In the genomic region with DNA sequence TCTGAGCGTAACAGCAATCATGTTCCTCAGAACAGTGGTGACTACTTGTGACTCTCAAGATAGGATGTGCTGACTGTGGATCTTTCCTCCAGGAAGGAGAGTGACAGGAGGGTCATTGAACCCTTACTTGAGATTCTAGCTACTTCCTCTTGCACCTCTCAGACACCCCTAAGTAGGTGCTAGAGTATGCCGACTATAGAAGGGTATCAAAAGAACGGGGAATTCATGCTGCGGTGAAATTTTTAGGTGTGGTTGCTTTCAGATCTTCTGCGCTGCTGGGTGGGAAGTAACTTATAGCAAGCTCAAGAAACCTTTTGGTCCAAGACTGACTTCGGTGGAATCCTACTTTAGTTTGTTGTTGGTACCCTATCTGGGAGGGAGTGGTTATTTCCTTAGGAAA, we compare ENCODE assay signal across 8 mouse cellular contexts. TPM values are rescaled to one million over a fixed set of nuclear protein-coding genes. Genes with fewer than 3 reads are reported as not detected.
A peak's percentile ranks its signal among the peaks of the same experiment; 100 is the strongest.
DNase-seq lines count a peak whose midpoint lies in the region; ATAC-seq and TF ChIP-seq lines count a peak whose summit lies in the region.

No protein-coding gene starts in this region.

- 70% methylated on average over 6 of the region's 6 CpGs for WGBS in liver, adult 2 months

- TF ChIP-seq CTCF in left cerebral cortex, adult 2 months (IDR thresholded peaks at IDR 0.05): no peak
- no peak for TF ChIP-seq CTCF in liver, adult 2 months (IDR thresholded peaks at IDR 0.05; ENCODE audit: low read depth, low read length)

- peaks cover 19% of the 10 kb centered on the region; the same call in 1 of the 2 replicates for H3K79me2 ChIP-seq in liver, adult 2 months (ENCODE audit: control insufficient read depth, insufficient read depth, low read length)

- no peak overlapping the region; the same call in 1 of the 2 replicates for H3K4me3 ChIP-seq in left cerebral cortex, adult 2 months
- H3K4me3 ChIP-seq in liver, adult 2 months (ENCODE audit: insufficient read depth, low read depth, low read length): no peak overlapping the region

- H3K4me1 ChIP-seq in liver, adult 2 months (ENCODE audit: control insufficient read depth, insufficient read depth, low read length): peaks cover 16% of the 10 kb centered on the region

- H3K9ac ChIP-seq in liver, adult 2 months (ENCODE audit: low read depth, low read length): no peak overlapping the region

- DNase-seq in left cerebral cortex, adult 2 months (ENCODE audit: extremely low spot score in 1 of 2, low spot score in 2 of 2): no peak
- no peak for DNase-seq in left cerebral cortex, adult 8-10 months (ENCODE audit: low spot score in 2 of 2)
- DNase-seq in c-Kit-negative CD71-positive TER-119-positive erythroid progenitor cells, embryonic 14.5 days (ENCODE audit: low read depth, low spot score): peak; percentile 41
- peak; percentile 48 for DNase-seq in liver, adult 2 months (ENCODE audit: extremely low read depth, low read depth, low spot score)
- DNase-seq in spleen, postnatal 36 days (ENCODE audit: low spot score in 2 of 2): peak; percentile 81 to 86
- no peak for DNase-seq in frontal cortex, adult 2 months (ENCODE audit: extremely low spot score in 1 of 2, low spot score in 1 of 2)
- no peak for DNase-seq in gastrocnemius, postnatal 25 days

- no peaks in the 10 kb centered on the region for H3K36me3 ChIP-seq in liver, adult 2 months (ENCODE audit: control insufficient read depth, insufficient read depth, low read length)

- no peak for TF ChIP-seq POLR2A in liver, adult 2 months (IDR thresholded peaks at IDR 0.05; ENCODE audit: extremely low read depth, insufficient read depth, low read length)

- H3K27ac ChIP-seq in left cerebral cortex, adult 2 months: peak overlapping the region; percentile 98; the same call in 1 of the 2 replicates
- H3K27ac ChIP-seq in liver, adult 2 months (replicated peaks; ENCODE audit: insufficient read depth, low read depth, low read length): peak overlapping the region; percentile 86; the same call in 1 of the 2 replicates

- no peaks in the 10 kb centered on the region for H3K27me3 ChIP-seq in liver, adult 2 months (ENCODE audit: control insufficient read depth, insufficient read depth, low read length)

- intact Hi-C loops in left cerebral cortex, adult 2 months (cut with DNase I): loop anchor here (2.0 kb wide), 1 partner anchor 351 kb away; no protein-coding TSS in a partner anchor

- no peak for ATAC-seq in cerebellum, adult (ENCODE audit: insufficient number of reproducible peaks, low FRiP score, low TSS enrichment)

RNA-seq across cellular contexts. Expression of a gene that starts 53.9 kb away (rescaled TPM):
- 100 to 1,000 TPM; 217 to 235 TPM for total RNA-seq in left cerebral cortex, adult 2 months (2021)
- 100 to 1,000 TPM; 239 to 271 (median 254) TPM for total RNA-seq in left cerebral cortex, adult 8-10 months (2022)
- 87.7 and 99.9 TPM in 2 replicates for total RNA-seq in liver, adult 2 months (2014; rRNA removed)
- 34.7 and 40.3 TPM in 2 replicates for polyA plus RNA-seq in liver, adult 2 months (2012; rRNA removed)
- polyA plus RNA-seq in frontal cortex, adult 2 months (2012; rRNA removed): 123 and 127 TPM in 2 replicates
- total RNA-seq in gastrocnemius, postnatal 25 days (2021): 10 to 100 TPM; 23.3 to 28.9 TPM

Comparison
In these comparisons a context has a peak if more than half of its experiments do, and no peak if none do; other contexts are left out.
1. DNase-seq: peak in c-Kit-negative CD71-positive TER-119-positive erythroid progenitor cells, embryonic 14.5 days (single experiment), liver, adult 2 months (single experiment) and spleen, postnatal 36 days (2 of 2); none in left cerebral cortex, adult 2 months (0 of 2), left cerebral cortex, adult 8-10 months (0 of 2), frontal cortex, adult 2 months (0 of 2) and gastrocnemius, postnatal 25 days (single experiment).